Mouse (Mus musculus): ENCODE measurements around the gene Slc5a4b. TPM values are rescaled to one million over a fixed set of nuclear protein-coding genes. Genes with fewer than 3 reads are reported as not detected.

Slc5a4b gene
- total and polyA plus RNA-seq, 3 experiments, result not detected

GRCm38 (mm10) chr10:76025470-76026190 lies 85.1 kb downstream of the Slc5a4b start:
- 89% methylated on average over 10 of the region's 10 CpGs for WGBS
- no peak for DNase-seq
- Histone ChIP-seq H3K4me1 (ENCODE audit: control insufficient read depth, insufficient read depth, low read length) (no peaks in the 10 kb centered on the region), H3K9ac (ENCODE audit: low read depth, low read length) (no peak overlapping the region), H3K79me2 (replicated peaks; ENCODE audit: control insufficient read depth, insufficient read depth, low read length) (no peaks in the 10 kb centered on the region), H3K36me3 (ENCODE audit: control insufficient read depth, insufficient read depth, low read length) (no peaks in the 10 kb centered on the region), H3K4me3 (no peak overlapping the region), H3K27me3 (ENCODE audit: control insufficient read depth, insufficient read depth, low read length) (no peaks in the 10 kb centered on the region), H3K27ac (no peak overlapping the region)
- no peak for TF ChIP-seq POLR2A (IDR thresholded peaks at IDR 0.05; ENCODE audit: insufficient read depth, low read depth, low read length)
- no peak for TF ChIP-seq CTCF (IDR thresholded peaks at IDR 0.05)
- no peak for TF ChIP-seq EP300 (IDR thresholded peaks at IDR 0.05; ENCODE audit: insufficient read depth, low read depth, low read length)
- intact Hi-C loops (cut with DNase I), result no loop called here

GRCm38 (mm10) chr10:76023921-76024320 lies 86.8 kb downstream of the Slc5a4b start:
- H3K4me3 ChIP-seq, result no peak overlapping the region

GRCm38 (mm10) chr10:76021728-76022127 lies 89.0 kb downstream of the Slc5a4b start:
- Histone ChIP-seq H3K27ac (no peak overlapping the region), H3K79me2 (replicated peaks; ENCODE audit: control insufficient read depth, insufficient read depth, low read length) (no peaks in the 10 kb centered on the region), H3K27me3 (ENCODE audit: control insufficient read depth, insufficient read depth, low read length) (no peaks in the 10 kb centered on the region), H3K4me1 (ENCODE audit: control insufficient read depth, insufficient read depth, low read length) (no peaks in the 10 kb centered on the region), H3K9ac (ENCODE audit: low read depth, low read length) (no peak overlapping the region), H3K4me3 (no peak overlapping the region), H3K36me3 (ENCODE audit: control insufficient read depth, insufficient read depth, low read length) (no peaks in the 10 kb centered on the region)
- DNase-seq, result no peak
- intact Hi-C loops (cut with DNase I), result no loop called here
- WGBS, result 30% methylated on average over 3 of the region's 3 CpGs
- TF ChIP-seq CTCF (IDR thresholded peaks at IDR 0.05) (no peak), EP300 (IDR thresholded peaks at IDR 0.05; ENCODE audit: insufficient read depth, low read depth, low read length) (no peak), POLR2A (IDR thresholded peaks at IDR 0.05; ENCODE audit: insufficient read depth, low read depth, low read length) (no peak)

More at GRCm38 (mm10) chr10:76023921-76024320, 86.8 kb downstream of the Slc5a4b start:
- no peak overlapping the region for H3K9ac ChIP-seq (ENCODE audit: low read depth, low read length)
- no peaks in the 10 kb centered on the region for H3K4me1 ChIP-seq (ENCODE audit: control insufficient read depth, insufficient read depth, low read length)
- intact Hi-C loops (cut with DNase I), result no loop called here
- no peak overlapping the region for H3K27ac ChIP-seq
- H3K36me3 ChIP-seq (ENCODE audit: control insufficient read depth, insufficient read depth, low read length), result no peaks in the 10 kb centered on the region
- H3K27me3 ChIP-seq (ENCODE audit: control insufficient read depth, insufficient read depth, low read length), result no peaks in the 10 kb centered on the region
- H3K79me2 ChIP-seq (replicated peaks; ENCODE audit: control insufficient read depth, insufficient read depth, low read length), result no peaks in the 10 kb centered on the region
- WGBS, result 91% methylated on average over 6 of the region's 6 CpGs
- no peak for DNase-seq
- TF ChIP-seq EP300 (IDR thresholded peaks at IDR 0.05; ENCODE audit: insufficient read depth, low read depth, low read length), result no peak
- no peak for TF ChIP-seq POLR2A (IDR thresholded peaks at IDR 0.05; ENCODE audit: insufficient read depth, low read depth, low read length)
- no peak for TF ChIP-seq CTCF (IDR thresholded peaks at IDR 0.05)

GRCm38 (mm10) chr10:76016886-76017285 lies 93.9 kb downstream of the Slc5a4b start:
- Histone ChIP-seq H3K79me2 (replicated peaks; ENCODE audit: control insufficient read depth, insufficient read depth, low read length) (no peaks in the 10 kb centered on the region), H3K4me3 (no peak overlapping the region), H3K27ac (no peak overlapping the region), H3K36me3 (ENCODE audit: control insufficient read depth, insufficient read depth, low read length) (no peaks in the 10 kb centered on the region), H3K4me1 (ENCODE audit: control insufficient read depth, insufficient read depth, low read length) (no peaks in the 10 kb centered on the region), H3K27me3 (ENCODE audit: control insufficient read depth, insufficient read depth, low read length) (no peaks in the 10 kb centered on the region), H3K9ac (ENCODE audit: low read depth, low read length) (no peak overlapping the region)
- 84% methylated on average over 3 of the region's 3 CpGs for WGBS
- intact Hi-C loops (cut with DNase I), result no loop called here
- no peak for TF ChIP-seq CTCF (IDR thresholded peaks at IDR 0.05)
- no peak for TF ChIP-seq EP300 (IDR thresholded peaks at IDR 0.05; ENCODE audit: insufficient read depth, low read depth, low read length)
- no peak for TF ChIP-seq POLR2A (IDR thresholded peaks at IDR 0.05; ENCODE audit: insufficient read depth, low read depth, low read length)
- no peak for DNase-seq

GRCm38 (mm10) chr10:76012922-76013321 lies 97.8 kb downstream of the Slc5a4b start:
- Histone ChIP-seq H3K27me3 (ENCODE audit: control insufficient read depth, insufficient read depth, low read length) (no peaks in the 10 kb centered on the region), H3K36me3 (ENCODE audit: control insufficient read depth, insufficient read depth, low read length) (no peaks in the 10 kb centered on the region), H3K4me3 (no peak overlapping the region), H3K4me1 (ENCODE audit: control insufficient read depth, insufficient read depth, low read length) (no peaks in the 10 kb centered on the region), H3K27ac (no peak overlapping the region), H3K79me2 (replicated peaks; ENCODE audit: control insufficient read depth, insufficient read depth, low read length) (no peaks in the 10 kb centered on the region), H3K9ac (ENCODE audit: low read depth, low read length) (no peak overlapping the region)
- DNase-seq, result no peak
- intact Hi-C loops (cut with DNase I), result no loop called here
- 48% methylated on average over 6 of the region's 6 CpGs for WGBS
- no peak for TF ChIP-seq CTCF (IDR thresholded peaks at IDR 0.05)
- TF ChIP-seq POLR2A (IDR thresholded peaks at IDR 0.05; ENCODE audit: insufficient read depth, low read depth, low read length), result no peak
- TF ChIP-seq EP300 (IDR thresholded peaks at IDR 0.05; ENCODE audit: insufficient read depth, low read depth, low read length), result no peak

- TF ChIP-seq EP300 (IDR thresholded peaks at IDR 0.05; ENCODE audit: insufficient read depth, low read depth, low read length) (no peak), POLR2A (IDR thresholded peaks at IDR 0.05; ENCODE audit: insufficient read depth, low read depth, low read length) (no peak), CTCF (IDR thresholded peaks at IDR 0.05) (no peak)
- 68% methylated on average over 3 of the region's 3 CpGs for WGBS
- no peak for DNase-seq
- H3K4me3 ChIP-seq, result no peak overlapping the region
- no peak overlapping the region for H3K27ac ChIP-seq
- H3K9ac ChIP-seq (ENCODE audit: low read depth, low read length), result no peak overlapping the region
- no peaks in the 10 kb centered on the region for H3K36me3 ChIP-seq (ENCODE audit: control insufficient read depth, insufficient read depth, low read length)
- no peaks in the 10 kb centered on the region for H3K27me3 ChIP-seq (ENCODE audit: control insufficient read depth, insufficient read depth, low read length)
- intact Hi-C loops (cut with DNase I), result no loop called here
- H3K4me1 ChIP-seq (ENCODE audit: control insufficient read depth, insufficient read depth, low read length), result no peaks in the 10 kb centered on the region
- H3K79me2 ChIP-seq (replicated peaks; ENCODE audit: control insufficient read depth, insufficient read depth, low read length), result no peaks in the 10 kb centered on the region
These were observed 100.9 kb downstream of the Slc5a4b start for GRCm38 (mm10) chr10:76009812-76010211.

Small RNA genes lying within 50 kb of the gene (microRNA-seq; reads per million reads assigned to microRNA genes)
- gene Mir6409, result 0 reads per million in 2 experiments

Other genes starting within 250 kb of the Slc5a4b start
- under 1 TPM; 0.50 to 0.65 TPM for gene Derl3, start 217.5 kb downstream of the Slc5a4b start, total RNA-seq (2021)
- 1.0 and 1.3 TPM in 2 replicates for gene Derl3, start 217.5 kb downstream of the Slc5a4b start, polyA plus RNA-seq (2012; rRNA removed)
- 10 to 100 TPM; 21.1 to 23.3 TPM for gene Smarcb1, start 189.3 kb downstream of the Slc5a4b start, total RNA-seq (2021)
- 19.6 and 20.0 TPM in 2 replicates for gene Smarcb1, start 189.3 kb downstream of the Slc5a4b start, polyA plus RNA-seq (2012; rRNA removed)
- gene Chchd10, start 177.8 kb downstream of the Slc5a4b start, total RNA-seq (2021), result 1,000 to 10,000 TPM; 1,811 to 2,042 TPM
- gene Chchd10, start 177.8 kb downstream of the Slc5a4b start, polyA plus RNA-seq (2012; rRNA removed), result 1,155 and 2,061 TPM in 2 replicates
- 1 to 10 TPM; 4.7 to 5.4 TPM for gene Mmp11, start 174.5 kb downstream of the Slc5a4b start, total RNA-seq (2021)
- 15.6 and 15.7 TPM in 2 replicates for gene Mmp11, start 174.5 kb downstream of the Slc5a4b start, polyA plus RNA-seq (2012; rRNA removed)
- gene Gm867, start 170.3 kb downstream of the Slc5a4b start, total RNA-seq (2021), result not detected
- 0.76 TPM in 1 of 2 replicates, not detected in the other for gene Gm867, start 170.3 kb downstream of the Slc5a4b start, polyA plus RNA-seq (2012; rRNA removed)
- gene Vpreb3, start 167.9 kb downstream of the Slc5a4b start, total RNA-seq (2021), result not detected
- 1.1 and 5.9 TPM in 2 replicates for gene Vpreb3, start 167.9 kb downstream of the Slc5a4b start, polyA plus RNA-seq (2012; rRNA removed)
- gene Gm5134, start 156.4 kb downstream of the Slc5a4b start, total RNA-seq (2021), result not detected
- not detected in 2 replicates for gene Gm5134, start 156.4 kb downstream of the Slc5a4b start, polyA plus RNA-seq (2012; rRNA removed)
- 1 to 10 TPM; 5.0 to 6.7 TPM for gene Zfp280b, start 78.3 kb downstream of the Slc5a4b start, total RNA-seq (2021)
- 3.7 and 7.0 TPM in 2 replicates for gene Zfp280b, start 78.3 kb downstream of the Slc5a4b start, polyA plus RNA-seq (2012; rRNA removed)
- not detected for gene Slc5a4a, start 36.5 kb upstream of the Slc5a4b start, total RNA-seq (2021)
- gene Slc5a4a, start 36.5 kb upstream of the Slc5a4b start, polyA plus RNA-seq (2012; rRNA removed), result not detected in 2 replicates
- 10 to 100 TPM in 1 of 2 experiments, 1 to 10 TPM in 1; 7.9 to 11.1 TPM for gene Prmt2, start 126.9 kb upstream of the Slc5a4b start, total RNA-seq (2021)
- 23.0 and 28.7 TPM in 2 replicates for gene Prmt2, start 126.9 kb upstream of the Slc5a4b start, polyA plus RNA-seq (2012; rRNA removed)
- 1 to 10 TPM; 1.4 to 1.5 TPM for gene S100b, start 142.9 kb upstream of the Slc5a4b start, total RNA-seq (2021)
- 3.6 and 3.7 TPM in 2 replicates for gene S100b, start 142.9 kb upstream of the Slc5a4b start, polyA plus RNA-seq (2012; rRNA removed)
- gene Dip2a, start 234.3 kb upstream of the Slc5a4b start, total RNA-seq (2021), result 1 to 10 TPM; 8.4 to 9.2 TPM
- gene Dip2a, start 234.3 kb upstream of the Slc5a4b start, polyA plus RNA-seq (2012; rRNA removed), result 7.5 and 9.9 TPM in 2 replicates